Mouse (Mus musculus) kidney, adult 2 months (tissue): ENCODE measurements around the gene Lims1.

ENCODE experiments used
- CTCF ChIP-seq: fragments of 200-500 bp; conservative IDR thresholded peaks from 2 replicates; pipeline ENCODE4 v1.5.1; 2011; ENCODE audit warnings: low read depth, mild to moderate bottlenecking, control low read depth, low read length, moderate library complexity, mixed read lengths; ENCODE audit not compliant: insufficient read depth, insufficient read length
- POLR2A ChIP-seq: fragments of 200-500 bp; IDR thresholded peaks from one replicate; pipeline ENCODE4 v1.6.1; 2011; ENCODE audit warnings: low read depth, low read length, control low read depth

- no peak for TF ChIP-seq POLR2A
- no peak for TF ChIP-seq CTCF
These were observed 18.3 kb upstream of the Lims1 start for GRCm38 (mm10) chr10:58304996-58305395.
